Mouse (Mus musculus) embryonic facial prominence, embryonic 14.5 days (tissue): ENCODE data around the gene Fcer1g. TPM values are rescaled to one million over a fixed set of nuclear protein-coding genes. Genes with fewer than 3 reads are reported as not detected.

Source experiments
- ATAC-seq: fragments of 200-750 bp; cut with Nextera tagmentation; 2 replicates; pipeline ENCODE4 v1.8.0; 2017; ENCODE audit warnings: low read depth, moderate number of reproducible peaks, moderate TSS enrichment
- DNase-seq: peaks from one replicate; pipeline ENCODE4 v3.0.0-alpha.2; 2015; ENCODE audit warnings: low spot score
- H3K27ac ChIP-seq: fragments of 300-500 bp; sonication (generic); replicated peaks from 2 replicates; pipeline ENCODE4 v1.5.1; 2014; ENCODE audit warnings: low read depth, mild to moderate bottlenecking, low read length, moderate library complexity
- H3K27me3 ChIP-seq: fragments of 300-500 bp; sonication (generic); replicated peaks from 2 replicates; pipeline ENCODE4 v1.6.1; 2014; ENCODE audit warnings: low read length; ENCODE audit not compliant: control insufficient read depth, insufficient read depth
- H3K36me3 ChIP-seq: fragments of 300-500 bp; sonication (generic); 2 replicates; pipeline ENCODE4 v1.6.1; 2014; ENCODE audit warnings: low read length, mixed read lengths; ENCODE audit not compliant: control insufficient read depth, insufficient read depth
- H3K4me1 ChIP-seq: fragments of 300-500 bp; sonication (generic); 2 replicates; pipeline ENCODE4 v1.6.1; 2014; ENCODE audit warnings: antibody characterized with exemption, low read length; ENCODE audit not compliant: control insufficient read depth, insufficient read depth
- H3K4me2 ChIP-seq: fragments of 300-500 bp; sonication (generic); 2 replicates; pipeline ENCODE4 v1.6.1; 2014; ENCODE audit warnings: low read depth, mild to moderate bottlenecking, low read length, moderate library complexity, mixed read lengths
- H3K4me3 ChIP-seq: fragments of 300-500 bp; sonication (generic); 2 replicates; pipeline ENCODE4 v1.5.1; 2014; ENCODE audit warnings: low read depth, mild to moderate bottlenecking, low read length
- H3K9ac ChIP-seq: fragments of 300-500 bp; sonication (generic); 2 replicates; pipeline ENCODE4 v1.6.1; 2014; ENCODE audit warnings: low read depth, mild to moderate bottlenecking, low read length, moderate library complexity, mixed read lengths
- H3K9me3 ChIP-seq: fragments of 300-500 bp; sonication (generic); 2 replicates; pipeline ENCODE4 v1.6.1; 2016; ENCODE audit warnings: low read length; ENCODE audit not compliant: control insufficient read depth
- WGBS: fragments of 180-500 bp; shearing (Covaris S2); extraction: QIAGEN DNeasy Blood & Tissue Kit; methylation state at CpG from one replicate; pipeline ENCODE4 v1.1.7; 2014; 5-methylcytosine and 5-hydroxymethylcytosine counted together
- polyA plus RNA-seq: library from polyadenylated mRNA; unstranded; fragments of >200 nt; fragmentation: Nextera tagmentation; extraction: Ambion mirVana; gene quantifications from 2 replicates; pipeline ENCODE4 v1.2.1, GENCODE M21; 2014

Gene Fcer1g
- polyA plus RNA-seq, 1 experiment from 2014 or later = 100 TPM

DNA sequence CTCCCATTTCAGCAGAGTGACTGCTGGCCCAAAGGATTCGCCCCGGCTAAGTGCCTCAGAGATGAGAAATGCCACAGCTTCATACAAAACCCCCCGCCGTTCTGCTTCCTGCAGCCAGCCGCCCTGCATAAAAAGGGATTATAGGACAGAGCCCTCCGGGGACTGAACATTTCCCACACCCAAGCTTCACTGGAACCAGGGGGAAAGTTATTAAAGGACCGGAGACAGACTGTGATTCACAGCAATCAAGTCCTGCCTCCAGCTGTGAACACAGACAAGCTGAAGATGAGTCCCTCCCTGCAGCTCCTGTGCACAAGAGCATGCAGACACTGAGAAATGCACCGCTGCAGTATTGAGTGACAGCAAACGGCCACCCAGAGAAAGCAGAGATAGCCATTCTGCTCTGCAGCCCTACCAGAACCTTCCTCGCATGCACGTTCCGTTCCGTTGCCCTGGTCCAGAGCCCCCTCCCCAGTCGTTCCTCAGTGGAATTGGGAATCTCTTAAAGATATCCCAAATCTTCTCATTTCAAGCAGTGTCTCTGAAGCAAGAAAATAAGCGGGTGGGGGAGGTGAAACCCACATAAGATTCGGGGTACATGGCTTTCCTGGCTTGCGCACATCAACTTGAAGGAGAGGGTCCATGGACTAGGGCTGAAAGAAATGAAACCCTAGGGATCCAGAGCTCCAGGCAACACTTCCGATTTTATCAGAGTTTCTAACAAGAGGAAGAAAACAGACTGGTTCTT lies 40.9 kb downstream of the Fcer1g start:
- no peak overlapping the region for H3K27ac ChIP-seq
- WGBS = 4% methylated on average over 18 of the region's 18 CpGs
- H3K4me3 ChIP-seq = peak overlapping the region; percentile 26
- peaks cover 61% of the 10 kb centered on the region for H3K27me3 ChIP-seq
- H3K9ac ChIP-seq = 0 out of 2 replicates have a peak overlapping the region, but pooled peaks have one; percentile 34
- DNase-seq = peak; percentile 54
- peak overlapping the region; percentile 45 for H3K4me2 ChIP-seq
- peaks cover 44% of the 10 kb centered on the region; the same call in 1 of the 2 replicates for H3K4me1 ChIP-seq
- H3K36me3 ChIP-seq = no peaks in the 10 kb centered on the region
- no peaks in the 10 kb centered on the region for H3K9me3 ChIP-seq
- ATAC-seq = 0 out of 2 replicates have a peak, but pooled peaks have one; percentile 24

DNA sequence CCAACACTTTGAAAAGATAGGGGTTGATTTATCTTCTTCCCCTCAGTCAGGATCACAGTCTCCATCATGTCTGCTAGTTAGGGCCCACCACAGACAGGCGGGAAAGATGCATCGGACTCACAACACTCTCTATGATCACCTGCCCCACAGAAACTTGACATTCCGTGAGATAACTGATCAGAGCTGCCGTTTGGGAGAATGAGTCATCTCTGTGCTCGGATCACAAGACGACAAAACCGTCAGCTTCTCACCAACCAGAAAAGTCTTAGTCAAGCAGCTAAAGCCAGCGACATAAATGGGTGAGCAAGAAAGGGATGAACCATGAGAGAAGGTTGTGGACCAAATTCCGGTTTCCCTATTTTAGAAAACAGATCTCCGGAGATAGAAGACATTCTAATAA lies 41.9 kb downstream of the Fcer1g start:
- Histone ChIP-seq H3K4me3 (no peak overlapping the region), H3K27me3 (peaks cover 57% of the 10 kb centered on the region), H3K36me3 (no peaks in the 10 kb centered on the region), H3K4me2 (no peak overlapping the region), H3K9ac (no peak overlapping the region), H3K4me1 (peaks cover 44% of the 10 kb centered on the region; the same call in 1 of the 2 replicates), H3K9me3 (no peaks in the 10 kb centered on the region), H3K27ac (no peak overlapping the region)
- no peak for ATAC-seq
- DNase-seq = no peak
- WGBS = 53% methylated on average over 10 of the region's 10 CpGs

DNA sequence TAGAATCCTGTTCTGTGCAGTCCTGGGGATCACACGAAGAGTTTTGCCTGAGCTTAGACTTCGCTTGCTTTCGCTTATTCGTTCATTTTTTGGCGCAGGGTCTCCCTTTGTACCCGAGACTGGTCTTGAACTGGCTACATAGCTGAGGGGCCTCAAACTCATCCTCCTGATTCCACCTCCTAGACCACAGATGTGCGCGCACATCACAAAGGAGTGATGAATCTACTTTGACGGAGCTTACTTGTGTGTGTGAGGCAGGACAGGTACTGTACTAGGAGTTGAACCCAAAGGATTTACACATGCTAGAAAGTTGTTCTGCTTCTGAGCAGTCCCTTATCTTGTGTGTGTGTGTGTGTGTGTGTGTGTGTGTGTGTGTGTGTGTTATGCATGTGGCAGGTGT lies 43.3 kb downstream of the Fcer1g start:
- Histone ChIP-seq H3K27ac (no peak overlapping the region), H3K4me2 (no peak overlapping the region), H3K36me3 (no peaks in the 10 kb centered on the region), H3K9me3 (no peaks in the 10 kb centered on the region), H3K27me3 (peaks cover 42% of the 10 kb centered on the region), H3K4me1 (peaks cover 42% of the 10 kb centered on the region; the same call in 1 of the 2 replicates), H3K4me3 (no peak overlapping the region), H3K9ac (no peak overlapping the region)
- DNase-seq (no peak), ATAC-seq (no peak)
- WGBS = 96% methylated on average over 9 of the region's 9 CpGs

DNA sequence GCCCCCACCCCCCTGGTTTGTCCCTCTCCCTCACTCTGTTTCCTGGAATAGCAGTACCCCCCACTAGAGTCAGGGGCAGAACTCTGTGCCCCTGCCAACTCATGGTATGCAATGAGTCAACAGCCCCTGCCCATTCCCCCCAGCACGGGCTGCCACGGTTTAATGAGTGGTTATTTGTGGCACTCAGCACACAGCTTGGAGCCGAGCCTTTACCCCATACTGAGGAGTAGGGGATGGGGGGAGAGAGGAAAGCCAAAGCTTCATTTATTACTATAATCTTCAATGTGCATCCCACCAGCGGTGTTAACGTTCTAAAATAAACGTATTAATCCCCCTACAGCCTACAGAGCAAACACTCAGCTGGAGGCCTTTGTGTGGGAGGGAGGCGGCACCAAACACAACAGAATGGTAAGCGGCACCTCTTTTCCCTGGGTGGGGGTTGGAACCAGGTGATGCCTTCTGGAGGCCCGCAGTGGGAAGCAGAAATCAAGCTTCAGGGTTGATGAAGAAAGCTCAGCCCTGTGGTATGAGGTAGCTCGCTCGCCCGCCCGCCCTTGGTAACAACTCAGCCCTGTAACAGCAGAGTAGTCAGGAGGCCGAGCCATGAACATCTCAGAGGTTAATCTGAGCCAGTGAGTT lies 44.6 kb downstream of the Fcer1g start:
- ATAC-seq (peak; percentile 35), DNase-seq (peak; percentile 86)
- no peak overlapping the region for H3K9ac ChIP-seq
- H3K27me3 ChIP-seq = peaks cover 30% of the 10 kb centered on the region
- no peak overlapping the region for H3K4me3 ChIP-seq
- H3K36me3 ChIP-seq = no peaks in the 10 kb centered on the region
- H3K4me2 ChIP-seq = peak overlapping the region; percentile 26; the same call in 1 of the 2 replicates
- H3K27ac ChIP-seq = peak overlapping the region; percentile 48
- H3K4me1 ChIP-seq = peaks cover 36% of the 10 kb centered on the region; the same call in 1 of the 2 replicates
- WGBS = 39% methylated on average over 14 of the region's 14 CpGs
- H3K9me3 ChIP-seq = no peaks in the 10 kb centered on the region

DNA sequence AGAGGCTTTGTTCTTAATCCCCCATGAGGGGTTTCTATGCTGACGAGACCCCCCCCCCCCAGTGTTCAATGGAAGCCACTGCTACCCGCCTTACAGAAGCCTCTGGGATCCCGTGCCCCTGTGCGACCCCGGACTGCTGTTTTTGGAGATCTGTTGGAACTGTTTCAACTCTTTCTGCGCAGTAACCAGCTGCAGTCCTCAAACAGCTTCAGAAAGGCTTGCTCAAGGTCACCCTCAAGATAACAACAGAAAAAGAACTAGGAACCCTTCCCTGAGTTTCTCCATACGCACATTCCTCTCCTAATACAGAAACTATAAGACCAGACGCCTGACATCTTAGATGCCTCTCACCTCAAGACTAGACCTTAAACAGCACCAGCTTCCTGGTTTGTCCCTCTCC lies 45.1 kb downstream of the Fcer1g start:
- Histone ChIP-seq H3K4me3 (no peak overlapping the region), H3K27me3 (peaks cover 24% of the 10 kb centered on the region), H3K36me3 (no peaks in the 10 kb centered on the region), H3K4me2 (peak overlapping the region; percentile 26; the same call in 1 of the 2 replicates), H3K9ac (no peak overlapping the region), H3K9me3 (no peaks in the 10 kb centered on the region), H3K27ac (peak overlapping the region; percentile 48; the same call in 1 of the 2 replicates), H3K4me1 (peaks cover 31% of the 10 kb centered on the region; the same call in 1 of the 2 replicates)
- 13% methylated on average over 8 of the region's 8 CpGs for WGBS
- no peak; the same call in 1 of the 2 replicates for ATAC-seq
- DNase-seq = peak; percentile 42

DNA sequence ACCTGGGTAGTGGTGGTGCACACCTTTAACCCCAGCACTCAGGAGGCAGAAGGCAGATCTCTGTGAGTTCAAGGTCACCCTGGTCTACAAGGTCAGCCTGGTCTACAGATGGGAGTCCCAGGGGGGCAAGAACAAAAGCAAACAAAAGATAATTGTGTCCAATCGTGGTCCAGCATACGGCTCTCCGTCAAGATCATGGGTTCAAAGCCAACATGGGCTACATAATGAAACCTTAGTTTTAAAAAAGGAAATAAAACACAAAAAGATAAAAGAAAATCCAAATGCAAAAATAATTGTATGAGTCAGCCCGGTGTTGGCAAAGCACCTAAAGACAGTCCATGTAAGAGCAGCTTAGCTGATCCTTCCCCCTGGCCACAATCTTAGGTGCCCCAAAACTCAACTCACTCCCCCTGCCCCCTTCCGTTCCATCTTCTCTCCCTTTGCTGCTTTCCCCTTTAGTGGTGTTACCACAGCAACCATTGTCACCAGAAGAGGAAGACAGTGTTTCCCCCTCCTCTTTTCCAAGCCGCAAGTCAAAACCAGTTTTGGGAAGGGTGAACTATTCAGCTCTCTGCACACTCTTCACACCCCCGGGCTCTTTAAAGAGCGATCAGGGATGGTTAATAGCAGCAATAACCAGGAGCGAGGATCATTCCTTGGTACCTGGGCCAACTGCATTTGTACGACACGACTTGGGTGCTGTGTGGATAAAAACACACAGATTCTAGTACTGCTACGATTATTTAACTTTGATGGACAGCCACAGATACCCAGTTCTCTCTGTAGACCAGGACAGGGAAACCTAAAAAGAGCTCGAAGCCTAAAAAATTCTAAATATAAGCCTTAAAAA lies 46.1 kb downstream of the Fcer1g start:
- DNase-seq = peak; percentile 5
- H3K36me3 ChIP-seq = no peaks in the 10 kb centered on the region
- H3K9ac ChIP-seq = no peak overlapping the region
- 55% methylated on average over 13 of the region's 13 CpGs for WGBS
- peaks cover 17% of the 10 kb centered on the region for H3K27me3 ChIP-seq
- H3K4me3 ChIP-seq = no peak overlapping the region
- no peak overlapping the region for H3K4me2 ChIP-seq
- H3K4me1 ChIP-seq = peaks cover 22% of the 10 kb centered on the region; the same call in 1 of the 2 replicates
- no peak overlapping the region for H3K27ac ChIP-seq
- no peaks in the 10 kb centered on the region for H3K9me3 ChIP-seq
- ATAC-seq = no peak

DNA sequence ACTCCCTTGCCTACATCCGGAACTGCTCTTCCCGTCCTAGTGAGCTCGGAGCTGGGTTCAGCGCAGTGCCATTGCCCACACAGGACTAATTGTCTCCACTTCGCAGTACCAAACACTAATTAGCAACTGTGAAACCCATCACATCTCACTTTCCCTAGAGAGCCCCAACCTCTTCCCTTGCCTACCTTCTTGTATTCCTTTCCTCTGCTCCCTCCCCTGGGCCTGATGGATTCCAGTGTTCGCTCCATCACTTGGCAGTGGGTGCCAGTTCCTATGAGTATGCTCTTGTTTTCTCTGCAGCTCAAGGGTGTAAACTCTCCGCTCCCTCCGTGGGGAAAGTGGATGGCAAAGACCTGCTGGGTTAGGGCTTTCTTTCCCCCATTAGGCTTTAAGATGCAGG lies 48.5 kb downstream of the Fcer1g start:
- DNase-seq (peak; percentile 16), ATAC-seq (peak; percentile 17; the same call in 1 of the 2 replicates)
- Histone ChIP-seq H3K27me3 (no peaks in the 10 kb centered on the region; the same call in 1 of the 2 replicates), H3K4me3 (no peak overlapping the region), H3K4me2 (no peak overlapping the region), H3K9me3 (no peaks in the 10 kb centered on the region), H3K27ac (no peak overlapping the region), H3K4me1 (peaks cover 16% of the 10 kb centered on the region; the same call in 1 of the 2 replicates), H3K9ac (no peak overlapping the region), H3K36me3 (no peaks in the 10 kb centered on the region)
- 60% methylated on average over 8 of the region's 8 CpGs for WGBS

DNA sequence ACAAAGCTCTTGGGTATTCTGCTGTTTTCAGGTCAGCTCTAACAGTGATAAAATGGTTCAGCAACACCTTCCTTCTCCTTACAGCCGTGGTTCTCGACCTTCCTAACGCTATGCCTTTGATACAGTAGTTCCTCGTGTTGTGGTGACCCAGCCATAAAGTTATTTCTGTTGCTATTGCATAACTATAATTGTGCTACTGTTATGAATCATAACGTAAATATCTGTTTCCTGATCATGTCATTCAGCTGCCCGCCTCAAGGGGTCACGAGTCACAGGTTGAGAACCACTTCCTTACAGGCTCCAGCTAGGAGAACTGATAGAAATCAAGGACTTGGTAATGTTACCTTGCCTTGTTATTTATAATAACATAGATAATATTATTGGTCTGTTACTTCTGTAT lies 49.9 kb downstream of the Fcer1g start:
- Histone ChIP-seq H3K9ac (no peak overlapping the region), H3K27ac (no peak overlapping the region)
- no peak for ATAC-seq

More for the DNA sequence above, 49.9 kb downstream of the Fcer1g start:
- Histone ChIP-seq H3K36me3 (no peaks in the 10 kb centered on the region), H3K4me1 (peaks cover 10% of the 10 kb centered on the region; the same call in 1 of the 2 replicates), H3K4me2 (no peak overlapping the region), H3K4me3 (no peak overlapping the region), H3K9me3 (no peaks in the 10 kb centered on the region), H3K27me3 (no peaks in the 10 kb centered on the region)
- WGBS = 81% methylated on average over 7 of the region's 7 CpGs
- DNase-seq = peak; percentile 9
